Mouse (Mus musculus): ENCODE data around the gene Mvp.

DNA sequence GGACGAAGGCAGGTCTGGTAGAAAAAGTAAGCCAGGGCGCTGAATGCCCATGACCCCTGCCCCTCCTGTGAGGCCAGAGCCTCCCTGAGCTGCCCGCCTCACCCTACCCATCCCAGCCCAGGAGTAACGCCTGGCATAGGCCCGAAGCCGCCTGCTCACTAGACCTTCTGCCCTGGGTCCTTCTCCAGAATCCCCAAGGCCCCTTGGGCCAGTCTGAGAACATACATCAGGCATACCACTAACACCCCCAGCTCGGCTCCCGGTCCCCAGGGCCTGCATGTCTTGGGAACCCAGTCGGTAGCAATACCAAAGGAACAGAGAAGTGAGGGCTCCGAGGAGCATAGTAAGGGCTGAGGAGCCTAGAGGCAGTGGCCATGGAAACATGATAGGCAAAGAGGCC, 65.8 kb downstream of the Mvp start:
- no peak for TF ChIP-seq GATA1 (IDR thresholded peaks at IDR 0.05; ENCODE audit: borderline replicate concordance, low read length)
- TF ChIP-seq FLI1 (IDR thresholded peaks at IDR 0.05; ENCODE audit: low read length), result no peak
